Mouse (Mus musculus): ENCODE data around the gene Spcs1. TPM values are rescaled to one million over a fixed set of nuclear protein-coding genes. Genes with fewer than 3 reads are reported as not detected.

Spcs1 gene
- polyA plus RNA-seq (2015; fragmentation: Nextera tagmentation; extraction: Ambion mirVana): 322 and 337 TPM in 2 replicates

DNA sequence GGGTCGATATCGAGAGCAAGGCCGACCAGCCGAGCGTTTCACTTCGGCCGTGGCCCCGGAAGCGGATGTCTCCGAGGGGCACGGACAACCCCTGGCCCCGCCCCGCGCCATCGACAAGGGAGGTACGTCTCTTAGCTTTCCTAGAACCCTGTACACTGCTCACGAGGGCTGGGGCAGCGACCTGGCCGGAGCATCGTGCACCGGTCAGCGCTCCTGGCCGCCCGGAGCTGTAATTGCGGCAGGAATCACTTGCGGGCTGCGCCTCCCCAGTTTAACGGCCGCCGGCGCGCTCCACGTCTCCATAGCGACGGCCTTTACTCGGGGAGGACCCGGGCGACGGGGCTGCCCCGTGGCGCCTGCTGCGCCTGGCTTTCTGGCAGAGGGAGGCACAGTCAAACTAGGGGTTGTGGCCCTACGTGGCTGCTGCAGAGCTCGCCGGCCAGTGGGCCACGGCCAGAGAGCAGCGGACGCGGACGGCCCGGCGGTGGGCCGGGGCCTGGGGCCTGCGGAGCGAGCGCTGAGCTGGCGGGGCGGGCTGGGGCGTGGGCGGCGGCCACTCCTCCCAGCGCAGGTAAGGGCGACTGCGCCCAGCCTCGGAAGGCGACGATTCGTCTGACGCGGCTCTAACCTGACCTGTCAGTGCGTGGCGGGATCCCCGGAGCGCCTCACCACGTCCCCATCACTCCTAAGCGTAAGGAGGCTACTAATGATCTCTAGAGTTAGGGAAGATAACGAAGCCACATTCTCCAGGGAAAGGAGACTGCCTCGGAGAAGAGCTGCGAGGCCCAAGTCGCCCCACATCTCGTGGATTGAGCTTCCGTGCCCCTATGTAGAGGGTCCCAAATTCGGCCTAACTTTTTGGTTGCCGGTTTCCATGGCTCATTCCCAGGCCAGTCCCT is at the start of gene Spcs1, which contains the start of gene Glt8d1:
Gene Spcs1, minus strand, starts transcription at position 366 of the 899 bp plus-strand sequence.
Gene Glt8d1, plus strand, starts transcription at position 94 of the 899 bp plus-strand sequence.
- Histone ChIP-seq H3K27me3 (no peaks in the 10 kb centered on the region), H3K27ac (peak within 1 kb of the TSS; percentile 95), H3K9me3 (no peaks in the 10 kb centered on the region), H3K9ac (peak within 1 kb of the TSS; percentile 96), H3K36me3 (peaks cover 22% of the 10 kb centered on the region), H3K4me2 (peak within 1 kb of the TSS; percentile 84), H3K4me1 (replicated peaks) (peaks cover 20% of the 10 kb centered on the region), H3K4me3 (peak within 1 kb of the TSS; percentile 97)
- WGBS: under 1% methylated on average over 82 of the region's 84 CpGs
- peak; percentile 96 for ATAC-seq (ENCODE audit: low FRiP score)

GRCm38 (mm10) chr14:31045817-31046216 is 44.3 kb upstream of the Spcs1 start:
- Histone ChIP-seq H3K4me1 (replicated peaks) (no peaks in the 10 kb centered on the region), H3K4me3 (no peak overlapping the region), H3K36me3 (peaks cover 74% of the 10 kb centered on the region), H3K27ac (no peak overlapping the region), H3K4me2 (no peak overlapping the region), H3K9me3 (no peaks in the 10 kb centered on the region), H3K9ac (no peak overlapping the region), H3K27me3 (no peaks in the 10 kb centered on the region)
- no peak for ATAC-seq (ENCODE audit: low FRiP score)
- WGBS: 95% methylated on average over 1 of the region's 1 CpGs

GRCm38 (mm10) chr14:31045296-31045695 is 43.8 kb upstream of the Spcs1 start:
- Histone ChIP-seq H3K4me3 (no peak overlapping the region), H3K9ac (no peak overlapping the region), H3K4me1 (replicated peaks) (no peaks in the 10 kb centered on the region), H3K27ac (no peak overlapping the region), H3K4me2 (no peak overlapping the region), H3K27me3 (no peaks in the 10 kb centered on the region), H3K9me3 (no peaks in the 10 kb centered on the region), H3K36me3 (peaks cover 71% of the 10 kb centered on the region)
- no peak for ATAC-seq (ENCODE audit: low FRiP score)
- WGBS: 93% methylated on average over 5 of the region's 5 CpGs

DNA sequence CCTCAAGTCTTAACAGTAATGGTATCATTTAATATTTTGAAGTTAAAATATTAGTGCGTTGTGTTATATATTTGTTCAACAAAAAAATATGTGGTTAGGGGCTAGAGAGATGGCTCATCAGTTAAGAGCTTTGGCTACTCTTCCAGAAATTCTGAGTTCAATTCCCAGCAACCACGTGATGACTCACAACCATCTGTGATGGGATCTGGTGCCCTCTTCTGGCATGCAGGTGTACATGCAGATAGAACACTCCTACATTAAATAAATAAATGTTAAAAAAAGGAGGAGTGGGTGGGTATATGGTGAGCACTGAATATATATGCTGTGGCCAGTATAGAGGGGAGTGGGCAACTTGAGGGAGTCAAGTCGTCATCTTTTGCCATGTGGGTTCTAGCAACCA is 24.3 kb upstream of the Spcs1 start:
- Histone ChIP-seq H3K27ac (no peak overlapping the region), H3K36me3 (peaks cover 67% of the 10 kb centered on the region), H3K4me3 (no peak overlapping the region), H3K9me3 (no peaks in the 10 kb centered on the region), H3K27me3 (no peaks in the 10 kb centered on the region), H3K4me1 (replicated peaks) (peaks cover 13% of the 10 kb centered on the region), H3K4me2 (no peak overlapping the region), H3K9ac (no peak overlapping the region)
- 83% methylated on average over 3 of the region's 3 CpGs for WGBS
- no peak for ATAC-seq (ENCODE audit: low FRiP score)

DNA sequence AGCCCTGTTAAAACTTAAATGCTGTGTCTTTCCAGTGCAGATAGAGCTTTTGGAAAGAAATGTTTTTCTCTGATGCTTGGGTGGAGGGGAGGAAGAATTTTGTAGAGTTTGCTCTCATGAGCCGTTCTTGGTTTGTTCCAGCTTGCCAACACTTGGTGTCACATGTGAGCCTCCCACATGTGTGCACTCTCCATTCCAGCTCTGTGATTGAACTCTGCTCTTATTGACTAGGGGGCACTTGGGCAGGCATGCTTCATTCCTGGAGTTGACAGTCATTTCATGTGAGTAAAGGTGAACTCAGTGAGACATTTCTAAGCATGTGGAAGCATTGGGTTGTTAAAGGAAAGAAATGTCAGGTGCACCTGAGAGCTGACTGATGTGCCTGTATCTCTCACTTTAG is 21.1 kb upstream of the Spcs1 start:
- H3K36me3 ChIP-seq: peaks cover 44% of the 10 kb centered on the region
- no peaks in the 10 kb centered on the region for H3K27me3 ChIP-seq
- 58% methylated on average over 1 of the region's 1 CpGs for WGBS
- 0 out of 2 replicates have a peak overlapping the region, but pooled peaks have one; percentile 24 for H3K9ac ChIP-seq
- peaks cover 33% of the 10 kb centered on the region for H3K4me1 ChIP-seq (replicated peaks)
- H3K9me3 ChIP-seq: no peaks in the 10 kb centered on the region
- no peak overlapping the region for H3K27ac ChIP-seq
- no peak for ATAC-seq (ENCODE audit: low FRiP score)
- H3K4me2 ChIP-seq: no peak overlapping the region
- no peak overlapping the region for H3K4me3 ChIP-seq

DNA sequence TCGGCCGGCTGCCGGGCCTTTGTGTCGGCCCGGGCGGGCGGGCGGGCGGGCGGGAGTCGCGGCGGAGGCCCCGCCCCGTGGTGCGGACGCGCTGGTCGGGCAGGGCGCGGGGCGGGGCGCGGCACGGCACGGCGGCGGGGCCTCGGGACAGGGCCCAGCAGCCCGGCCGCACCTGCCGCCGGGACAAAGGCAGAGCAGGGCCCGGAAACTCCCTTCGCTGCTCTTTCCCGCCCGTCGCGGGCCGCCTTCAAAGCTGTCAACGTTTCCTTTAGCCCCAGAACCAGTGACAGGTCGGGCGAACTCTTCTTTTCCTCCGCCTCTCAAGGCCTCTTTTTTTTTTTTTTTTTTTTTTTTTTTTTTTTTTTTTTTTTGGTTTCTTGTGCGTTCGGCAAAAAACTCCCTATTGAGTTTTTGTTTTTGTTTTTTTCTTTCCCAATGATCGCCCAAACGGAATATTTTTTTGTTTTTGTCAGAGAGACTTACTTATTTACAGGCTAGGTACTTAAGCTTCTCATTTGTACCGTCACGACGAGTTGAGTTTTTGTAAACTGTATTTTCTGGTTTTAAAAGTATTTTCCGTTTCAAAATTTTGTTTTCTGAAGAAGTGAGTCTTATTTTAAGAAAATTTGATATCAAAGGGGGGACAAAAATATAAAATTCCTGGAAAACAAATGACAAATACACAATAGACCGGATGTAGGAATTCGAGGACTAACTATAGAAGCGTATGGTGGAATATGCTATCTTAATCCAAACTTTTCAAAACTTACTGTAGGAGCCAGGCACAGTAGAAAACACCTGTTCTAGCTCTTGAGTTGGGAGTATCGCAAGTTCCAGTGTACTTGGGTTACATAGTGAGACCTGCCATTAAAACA is 18.1 kb upstream of the Spcs1 start:
- ATAC-seq (ENCODE audit: low FRiP score): peak; percentile 95
- Histone ChIP-seq H3K36me3 (peaks cover 43% of the 10 kb centered on the region), H3K9ac (peak overlapping the region; percentile 91), H3K27ac (peak overlapping the region; percentile 99), H3K9me3 (no peaks in the 10 kb centered on the region), H3K4me1 (replicated peaks) (peaks cover 39% of the 10 kb centered on the region), H3K27me3 (no peaks in the 10 kb centered on the region), H3K4me3 (peak overlapping the region; percentile 78), H3K4me2 (peak overlapping the region; percentile 63)
- 8% methylated on average over 31 of the region's 56 CpGs for WGBS

GRCm38 (mm10) chr14:31018860-31019291 is 17.4 kb upstream of the Spcs1 start, which contains the start of the genes Pbrm1 and Gnl3:
Gene Pbrm1 (plus strand): TSS chr14:31019138.
Gene Gnl3 (minus strand): TSS chr14:31019152.
- under 1% methylated on average over 53 of the region's 53 CpGs for WGBS
- peaks cover 39% of the 10 kb centered on the region for H3K4me1 ChIP-seq (replicated peaks)
- peak; percentile 95 for ATAC-seq (ENCODE audit: low FRiP score)
- peak within 1 kb of the TSS; percentile 91 for H3K9ac ChIP-seq
- peak within 1 kb of the TSS; percentile 93 for H3K4me2 ChIP-seq
- no peaks in the 10 kb centered on the region for H3K27me3 ChIP-seq
- peaks cover 44% of the 10 kb centered on the region for H3K36me3 ChIP-seq
- H3K4me3 ChIP-seq: peak within 1 kb of the TSS; percentile 78
- no peaks in the 10 kb centered on the region for H3K9me3 ChIP-seq
- H3K27ac ChIP-seq: peak within 1 kb of the TSS; percentile 99

DNA sequence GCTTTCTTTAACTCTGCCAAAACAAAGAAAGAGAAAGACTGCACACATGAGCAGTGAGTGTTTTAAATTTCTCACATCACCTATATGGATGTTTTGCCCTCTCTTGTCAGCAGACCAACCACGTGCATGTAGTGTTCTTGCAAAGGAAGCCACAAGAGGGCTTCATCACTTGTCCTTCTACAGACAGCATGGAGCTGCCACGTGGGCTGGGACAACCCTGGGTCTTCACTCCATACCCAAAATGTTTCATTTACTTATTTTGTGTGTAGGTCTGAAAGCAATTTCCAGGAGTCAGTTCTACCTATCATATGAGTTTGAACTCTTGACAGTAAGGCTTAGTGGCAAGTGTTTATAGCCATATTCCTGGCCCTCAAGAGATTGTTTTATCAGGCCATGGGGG is 16.4 kb upstream of the Spcs1 start:
- Histone ChIP-seq H3K4me1 (replicated peaks) (peaks cover 36% of the 10 kb centered on the region), H3K4me3 (peak overlapping the region; percentile 78), H3K27me3 (no peaks in the 10 kb centered on the region), H3K9ac (peak overlapping the region; percentile 91), H3K4me2 (peak overlapping the region; percentile 93), H3K9me3 (no peaks in the 10 kb centered on the region), H3K36me3 (peaks cover 47% of the 10 kb centered on the region), H3K27ac (no peak overlapping the region)
- whole genome bisulfite sequencing: 2% methylated on average over 2 of the region's 2 CpGs
- no peak for ATAC-seq (ENCODE audit: low FRiP score)

GRCm38 (mm10) chr14:31016063-31016462 is 14.6 kb upstream of the Spcs1 start:
- no peak for ATAC-seq (ENCODE audit: low FRiP score)
- Histone ChIP-seq H3K9me3 (no peaks in the 10 kb centered on the region), H3K4me2 (no peak overlapping the region), H3K27me3 (no peaks in the 10 kb centered on the region), H3K4me3 (no peak overlapping the region), H3K36me3 (peaks cover 61% of the 10 kb centered on the region), H3K9ac (no peak overlapping the region), H3K4me1 (replicated peaks) (peaks cover 26% of the 10 kb centered on the region), H3K27ac (no peak overlapping the region)
- 92% methylated on average over 1 of the region's 1 CpGs for WGBS

DNA sequence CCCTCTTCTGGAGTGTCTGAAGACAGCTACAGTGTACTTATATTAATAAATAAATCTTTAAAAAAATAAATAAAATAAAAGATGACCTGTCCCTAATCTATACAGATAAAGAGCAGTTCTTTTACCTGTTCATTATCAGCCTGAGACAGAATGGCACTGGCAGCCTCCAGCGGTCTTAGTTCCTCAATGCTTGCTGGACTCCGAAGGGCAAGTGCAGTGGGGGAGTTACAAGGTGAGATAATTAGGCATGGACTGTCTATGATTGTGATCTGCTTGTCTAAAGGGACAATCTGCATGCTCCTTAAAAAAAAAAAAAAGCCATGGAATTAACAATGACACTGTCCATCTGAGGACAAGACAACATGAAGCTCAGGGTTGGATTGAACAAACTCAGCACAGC is 12.5 kb upstream of the Spcs1 start:
- Histone ChIP-seq H3K27me3 (no peaks in the 10 kb centered on the region), H3K36me3 (peaks cover 80% of the 10 kb centered on the region), H3K9me3 (no peaks in the 10 kb centered on the region), H3K4me3 (no peak overlapping the region), H3K27ac (no peak overlapping the region), H3K4me2 (no peak overlapping the region), H3K9ac (no peak overlapping the region), H3K4me1 (replicated peaks) (peaks cover 16% of the 10 kb centered on the region)
- no peak for ATAC-seq (ENCODE audit: low FRiP score)
- WGBS: 98% methylated on average over 2 of the region's 2 CpGs

DNA sequence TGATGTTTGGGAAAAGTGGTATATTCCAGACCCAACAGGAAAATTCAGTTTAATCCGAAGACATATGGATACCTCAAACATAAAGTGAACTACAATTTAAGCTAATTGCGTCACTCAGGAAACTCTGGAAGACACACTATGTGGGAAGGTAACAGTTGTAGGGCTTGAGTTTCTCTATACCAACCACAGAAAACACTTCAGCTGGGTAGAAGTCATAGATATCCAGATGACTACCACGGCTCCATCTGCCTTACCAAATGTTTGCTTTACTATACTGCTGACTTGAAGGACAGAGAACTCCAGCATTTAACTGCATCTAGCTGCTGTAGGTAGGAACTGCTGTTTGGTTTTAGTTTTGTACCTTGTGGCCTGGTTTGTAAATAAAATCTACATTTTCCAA is 10.1 kb upstream of the Spcs1 start:
- no peak overlapping the region for H3K4me2 ChIP-seq
- 95% methylated on average over 3 of the region's 3 CpGs for WGBS
- H3K9me3 ChIP-seq: no peaks in the 10 kb centered on the region
- no peak overlapping the region for H3K27ac ChIP-seq
- no peaks in the 10 kb centered on the region for H3K4me1 ChIP-seq (replicated peaks)
- no peak overlapping the region for H3K9ac ChIP-seq
- no peak overlapping the region for H3K4me3 ChIP-seq
- H3K36me3 ChIP-seq: peaks cover 94% of the 10 kb centered on the region
- H3K27me3 ChIP-seq: no peaks in the 10 kb centered on the region
- no peak for ATAC-seq (ENCODE audit: low FRiP score)

GRCm38 (mm10) chr14:31006779-31007178 is 5.3 kb upstream of the Spcs1 start:
- Histone ChIP-seq H3K9me3 (no peaks in the 10 kb centered on the region), H3K27ac (no peak overlapping the region), H3K4me2 (no peak overlapping the region), H3K4me3 (no peak overlapping the region), H3K9ac (no peak overlapping the region), H3K4me1 (replicated peaks) (peaks cover 10% of the 10 kb centered on the region), H3K36me3 (peaks cover 54% of the 10 kb centered on the region), H3K27me3 (no peaks in the 10 kb centered on the region)
- WGBS: 90% methylated on average over 5 of the region's 5 CpGs
- ATAC-seq (ENCODE audit: low FRiP score): no peak
